Mouse (Mus musculus) T-cell, adult 2 months (primary cell): Measurements from ENCODE around the gene Creg1.

Experiments used
- DNase-seq: peaks from one replicate; pipeline ENCODE4 v3.0.0; 2022; ENCODE audit warnings: low spot score

Gene Creg1

DNA sequence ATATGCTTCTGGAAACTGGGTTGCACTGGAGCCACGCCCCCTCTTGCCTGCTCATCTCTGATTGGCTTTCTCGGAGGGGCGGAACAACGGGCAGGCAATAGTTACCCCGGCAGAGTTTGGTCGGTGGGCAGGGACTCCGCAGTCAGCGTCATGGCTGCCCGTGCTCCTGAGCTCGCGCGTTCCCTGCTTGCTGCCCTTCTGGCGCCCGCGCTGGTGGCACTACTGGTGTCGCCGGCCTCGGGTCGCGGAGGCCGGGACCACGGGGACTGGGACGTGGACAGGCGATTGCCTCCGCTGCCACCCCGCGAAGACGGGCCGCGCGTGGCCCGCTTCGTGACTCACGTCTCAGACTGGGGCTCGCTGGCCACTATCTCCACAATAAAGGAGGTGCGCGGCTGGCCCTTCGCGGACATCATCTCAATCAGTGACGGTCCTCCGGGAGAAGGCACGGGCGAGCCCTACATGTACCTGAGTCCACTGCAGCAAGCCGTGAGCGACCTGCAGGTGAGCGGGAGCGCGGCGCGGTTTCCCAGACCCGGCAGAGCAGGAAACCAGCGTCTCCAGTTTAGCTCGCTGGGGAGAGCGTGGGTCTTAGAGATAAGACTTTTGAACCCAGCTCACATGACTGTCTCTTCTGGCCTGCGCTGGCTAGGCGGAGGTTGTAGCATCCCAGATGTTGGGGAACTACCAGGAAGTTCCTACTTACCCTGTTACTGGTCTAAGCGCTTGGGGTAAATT lies at the start of gene Creg1:
Gene Creg1, plus strand, starts transcription at position 112 of the 738 bp plus-strand sequence.
- DNase-seq, result peak; percentile 93

GRCm38 (mm10) chr1:165713798-165714197 lies 49.7 kb upstream of the Creg1 start:
- no peak for DNase-seq

DNA sequence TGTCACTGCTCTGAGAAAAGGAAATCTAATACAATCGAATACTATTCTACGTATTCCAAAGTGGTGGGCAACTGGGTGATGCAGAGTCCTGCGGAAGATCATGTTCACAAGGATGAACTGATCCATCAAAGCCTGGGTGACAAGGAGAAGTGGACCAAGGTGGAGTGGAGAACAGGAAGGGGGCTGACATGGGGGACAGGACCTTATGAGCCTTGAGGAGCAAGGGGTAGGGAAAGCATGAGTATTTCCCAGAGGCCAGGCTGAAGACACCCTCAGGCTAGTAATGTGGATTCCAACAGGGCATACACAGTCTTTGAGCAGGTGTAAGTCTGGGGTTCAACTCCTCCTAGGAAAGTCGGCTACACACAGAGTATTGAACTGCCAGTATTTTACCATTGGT lies 47.1 kb upstream of the Creg1 start:
- no peak for DNase-seq

DNA sequence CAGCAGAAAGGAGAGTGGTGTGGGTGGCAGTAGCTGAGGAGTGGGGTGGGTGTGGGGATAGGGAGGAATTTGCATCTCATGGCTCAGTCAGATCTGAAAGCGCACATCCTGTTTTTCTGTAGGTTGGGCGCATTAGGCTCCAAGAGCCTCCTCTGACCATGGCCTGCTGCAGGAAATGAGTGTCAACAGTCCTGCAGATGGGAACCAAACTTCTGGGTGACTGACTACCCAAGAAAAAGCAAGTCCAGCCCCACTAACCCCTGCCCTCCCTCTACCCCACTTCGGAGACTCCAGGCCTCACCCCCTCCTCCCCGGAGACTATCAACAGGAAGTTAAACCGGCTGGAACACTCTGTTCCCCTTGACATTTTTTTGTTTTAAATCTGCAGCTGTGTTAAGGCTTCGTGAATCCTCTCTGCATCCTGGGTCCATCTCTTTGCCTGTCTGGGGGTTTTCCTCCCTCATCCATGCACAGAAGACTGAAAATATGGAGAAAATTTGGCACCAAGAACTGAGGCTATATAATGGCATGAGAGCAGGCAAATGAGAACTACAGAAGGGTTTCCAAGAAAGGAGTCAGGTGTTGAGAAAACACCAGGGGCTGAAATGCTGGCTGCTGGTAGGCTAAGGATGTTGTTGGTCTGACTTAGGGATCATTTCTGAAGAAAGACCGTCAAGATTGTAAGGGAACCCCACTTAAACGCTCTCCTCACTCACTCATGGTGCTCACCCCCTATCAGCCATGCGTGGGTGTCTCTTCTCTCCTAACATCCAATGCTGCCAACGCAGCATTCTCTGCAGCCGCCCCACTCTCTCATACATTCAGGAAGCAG lies 45.6 kb upstream of the Creg1 start:
- DNase-seq, result peak; percentile 70

- DNase-seq, result no peak
Measured at GRCm38 (mm10) chr1:165718543-165719105, 44.9 kb upstream of the Creg1 start.

DNA sequence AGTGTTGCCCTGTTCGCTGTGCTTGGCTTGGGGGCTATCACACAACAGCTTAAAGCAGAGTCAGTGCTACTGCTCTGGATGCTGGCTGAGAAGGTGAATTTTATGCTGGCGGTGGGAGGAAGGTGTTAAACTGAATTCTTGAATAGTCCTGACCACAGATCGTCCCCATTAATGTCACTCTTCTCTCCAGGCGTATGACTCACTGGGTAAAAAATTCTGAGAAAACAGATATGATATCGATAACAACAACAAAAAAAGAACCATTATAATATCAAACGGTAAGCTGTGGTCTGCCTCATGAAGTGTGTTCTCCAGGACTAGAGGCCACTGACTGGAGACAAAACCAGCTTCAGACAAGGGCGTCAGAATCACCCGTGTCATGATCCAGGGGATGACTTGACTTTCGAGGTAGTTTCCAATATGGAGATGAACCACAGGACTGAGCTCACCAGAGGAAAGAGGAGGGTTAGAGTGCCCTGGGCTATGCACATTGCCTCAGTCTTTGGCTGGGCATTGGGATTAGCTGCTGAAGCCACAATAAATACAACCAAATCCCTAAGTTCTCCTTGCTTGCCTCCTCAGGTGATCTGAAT lies 40.9 kb upstream of the Creg1 start:
- DNase-seq, result no peak

- DNase-seq, result no peak
Measured at GRCm38 (mm10) chr1:165724219-165725033, 39.1 kb upstream of the Creg1 start.

DNA sequence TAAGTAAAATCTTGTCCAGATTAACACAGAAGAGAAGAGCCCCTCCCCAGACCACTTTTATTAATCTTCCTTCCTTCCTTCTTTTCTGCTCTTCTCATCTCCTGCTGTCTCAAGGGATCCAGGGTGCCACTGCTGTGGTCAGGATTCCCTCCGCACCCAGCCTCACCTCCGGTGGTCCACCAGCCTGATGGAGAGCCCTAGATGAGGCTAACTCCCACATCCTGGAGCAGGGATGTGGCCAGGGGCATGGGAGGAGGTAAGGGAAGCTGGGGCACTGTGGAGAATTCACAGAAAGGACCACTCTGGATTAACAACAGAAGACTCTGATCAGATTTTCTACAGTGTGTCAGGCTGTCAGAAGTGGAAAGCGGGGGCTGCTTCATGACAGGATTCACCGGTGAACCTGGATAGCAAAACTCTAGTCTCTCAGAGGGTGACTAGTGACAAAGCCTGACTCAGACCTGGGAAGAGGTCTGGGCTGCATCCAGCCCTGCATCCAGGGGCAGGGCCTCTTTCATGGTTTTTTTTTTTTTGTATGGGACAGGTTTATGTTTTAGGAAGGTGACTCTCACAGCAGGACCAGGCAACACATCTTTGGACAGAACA lies 38.4 kb upstream of the Creg1 start:
- no peak for DNase-seq

DNA sequence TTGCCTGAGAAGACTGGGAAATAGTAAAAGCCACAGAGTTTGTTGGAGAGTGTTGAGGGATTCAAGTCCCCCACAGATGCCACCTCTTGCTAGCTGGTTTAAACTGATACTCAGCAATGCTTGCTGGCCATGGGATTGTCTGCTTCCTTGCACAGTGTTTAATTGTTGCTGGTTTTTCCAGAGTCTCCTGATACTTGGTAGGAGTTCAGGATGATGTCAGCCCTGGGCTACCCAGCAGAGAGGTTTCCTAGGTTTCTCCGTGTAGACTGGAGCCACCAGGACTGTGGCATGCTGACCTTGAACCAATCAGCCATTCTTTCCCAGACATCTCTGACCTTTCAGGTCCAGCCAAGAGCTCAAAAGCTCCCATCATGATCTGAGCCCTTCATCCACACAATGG lies 36.6 kb upstream of the Creg1 start:
- no peak for DNase-seq

DNA sequence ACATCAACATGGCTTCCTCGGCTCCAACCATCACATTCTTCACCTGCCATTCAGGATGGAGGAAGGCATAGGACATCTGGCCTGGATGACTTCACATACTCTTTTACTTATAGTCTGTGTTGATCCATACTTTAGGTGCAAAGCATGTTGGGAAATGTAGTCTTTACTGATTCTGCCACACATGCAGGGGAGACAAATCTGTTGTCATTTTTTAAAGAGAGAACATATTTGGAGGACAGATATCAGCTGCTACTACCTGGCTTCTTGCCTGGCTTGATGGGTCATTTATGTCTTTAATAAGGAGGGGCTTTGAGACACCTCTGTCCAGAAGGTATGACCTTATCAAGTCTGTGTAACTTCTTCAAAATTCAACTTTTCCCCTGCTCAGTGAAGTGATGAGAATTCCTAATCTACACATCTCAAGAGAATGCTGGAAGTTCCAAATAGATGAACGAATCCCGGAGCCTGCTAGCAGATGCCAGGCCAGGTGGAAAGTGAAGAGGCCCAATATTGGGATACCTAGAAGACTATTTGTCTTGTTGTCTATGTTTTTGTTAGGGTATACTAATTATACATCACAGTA lies 35.4 kb upstream of the Creg1 start:
- DNase-seq, result no peak

GRCm38 (mm10) chr1:165730129-165730528 lies 33.4 kb upstream of the Creg1 start:
- DNase-seq, result peak; percentile 48

GRCm38 (mm10) chr1:165731553-165731952 lies 32.0 kb upstream of the Creg1 start:
- DNase-seq, result no peak

GRCm38 (mm10) chr1:165734840-165735239 lies 28.7 kb upstream of the Creg1 start:
- DNase-seq, result no peak

GRCm38 (mm10) chr1:165735826-165736818 lies 27.4 kb upstream of the Creg1 start:
- peak; percentile 83 for DNase-seq

DNA sequence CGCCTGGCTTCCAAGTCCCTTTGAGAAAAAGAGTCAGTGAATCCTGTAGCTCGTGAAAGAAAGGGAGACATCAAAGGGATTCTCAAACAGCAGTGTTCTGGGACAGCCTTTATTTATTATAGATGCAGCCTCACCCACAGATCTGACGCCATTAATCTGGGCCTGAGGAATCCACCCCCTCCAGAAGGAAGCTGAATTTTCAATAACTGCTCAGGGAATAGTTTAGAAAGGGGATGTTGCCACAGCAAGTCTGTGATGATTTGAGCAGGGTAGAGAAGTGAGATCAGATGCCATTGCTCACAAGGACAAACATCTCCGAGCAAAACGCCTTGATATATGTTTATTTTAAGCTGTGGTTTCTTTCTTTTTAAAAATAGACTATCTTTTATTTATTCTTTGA lies 26.1 kb upstream of the Creg1 start:
- no peak for DNase-seq

DNA sequence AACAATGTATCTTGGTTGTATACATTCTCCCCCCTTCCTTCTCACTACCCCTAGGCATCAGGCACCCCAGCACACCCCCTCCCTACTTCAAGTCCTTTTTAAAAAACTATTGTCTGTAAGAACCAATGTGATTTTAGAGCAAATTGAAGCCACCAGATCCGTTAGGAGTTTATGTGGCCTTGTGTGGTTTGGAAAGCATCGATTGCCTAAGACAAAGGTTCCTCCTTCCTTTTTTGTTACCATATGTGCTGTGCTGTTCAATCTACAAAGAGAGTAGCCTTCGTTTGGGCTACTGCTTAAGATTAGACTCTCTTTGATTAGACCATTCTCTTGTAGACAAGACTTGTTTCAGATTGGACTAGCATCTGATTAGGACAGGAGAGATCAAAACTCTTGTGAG lies 25.7 kb upstream of the Creg1 start:
- no peak for DNase-seq

- no peak for DNase-seq
Measured at GRCm38 (mm10) chr1:165738985-165739384, 24.6 kb upstream of the Creg1 start.

GRCm38 (mm10) chr1:165741989-165742388 lies 21.6 kb upstream of the Creg1 start:
- no peak for DNase-seq

DNA sequence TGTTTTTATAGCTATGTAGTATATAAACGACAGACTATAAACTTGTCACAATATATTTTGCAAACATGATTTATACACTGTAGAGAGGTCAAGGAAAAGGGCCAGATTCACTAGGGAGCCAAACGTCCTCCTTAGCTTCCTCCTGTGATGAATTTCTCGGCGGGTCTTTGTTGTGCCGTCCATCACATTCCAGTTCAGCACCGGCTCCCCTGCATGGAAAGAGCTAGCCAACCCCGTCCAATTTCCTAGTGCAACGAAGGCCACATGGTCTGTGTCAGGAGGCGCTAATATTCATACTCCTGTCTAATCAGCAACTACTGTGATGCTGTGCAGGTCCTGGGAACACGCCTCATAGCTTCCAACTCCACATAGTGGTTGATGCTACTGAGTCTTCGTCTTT lies 15.5 kb upstream of the Creg1 start:
- DNase-seq, result no peak

GRCm38 (mm10) chr1:165751142-165751541 lies 12.4 kb upstream of the Creg1 start:
- DNase-seq, result no peak
